Mouse (Mus musculus): ENCODE measurements around the gene Kalrn. TPM values are rescaled to one million over a fixed set of nuclear protein-coding genes. Genes with fewer than 3 reads are reported as not detected.

Gene Kalrn
- total RNA-seq, 2 experiments from 2014 or later = 233 to 236 TPM

- no peak for DNase-seq
- intact Hi-C loops (cut with DNase I) = no loop called here
Measured at GRCm38 (mm10) chr16:34560814-34561213, 12.5 kb downstream of the Kalrn start.

GRCm38 (mm10) chr16:34560411-34560810 is 12.9 kb downstream of the Kalrn start:
- DNase-seq = no peak
- intact Hi-C loops (cut with DNase I) = no loop called here

- no peak for DNase-seq
- intact Hi-C loops (cut with DNase I) = no loop called here
Measured at GRCm38 (mm10) chr16:34557891-34558290, 15.4 kb downstream of the Kalrn start.

GRCm38 (mm10) chr16:34552731-34553130 is 20.6 kb downstream of the Kalrn start:
- intact Hi-C loops (cut with DNase I) = no loop called here
- DNase-seq = no peak

- intact Hi-C loops (cut with DNase I) = no loop called here
- DNase-seq = no peak
Measured at GRCm38 (mm10) chr16:34549470-34549999, 23.8 kb downstream of the Kalrn start.

GRCm38 (mm10) chr16:34546805-34547509 is 26.4 kb downstream of the Kalrn start:
- DNase-seq = no peak
- intact Hi-C loops (cut with DNase I) = no loop called here

- intact Hi-C loops (cut with DNase I) = no loop called here
- no peak for DNase-seq
Measured at GRCm38 (mm10) chr16:34543754-34544153, 29.6 kb downstream of the Kalrn start.

- intact Hi-C loops (cut with DNase I) = no loop called here
- no peak for DNase-seq
Measured at GRCm38 (mm10) chr16:34542341-34542740, 31.0 kb downstream of the Kalrn start.

GRCm38 (mm10) chr16:34538679-34539185 is 34.6 kb downstream of the Kalrn start:
- intact Hi-C loops (cut with DNase I) = no loop called here
- DNase-seq = no peak

GRCm38 (mm10) chr16:34536300-34536699 is 37.0 kb downstream of the Kalrn start:
- intact Hi-C loops (cut with DNase I) = no loop called here
- peak; percentile 95 for DNase-seq

GRCm38 (mm10) chr16:34535135-34535534 is 38.2 kb downstream of the Kalrn start:
- intact Hi-C loops (cut with DNase I) = no loop called here
- DNase-seq = peak; percentile 70

GRCm38 (mm10) chr16:34531506-34531905 is 41.8 kb downstream of the Kalrn start:
- intact Hi-C loops (cut with DNase I) = loop anchor here (5.0 kb wide), 1 partner anchor 41 kb away; the partner anchor contains the start of gene Kalrn
- DNase-seq = peak; percentile 54

GRCm38 (mm10) chr16:34530029-34530428 is 43.3 kb downstream of the Kalrn start:
- intact Hi-C loops (cut with DNase I) = loop anchor here (5.0 kb wide), 1 partner anchor 42 kb away; the partner anchor contains the start of gene Kalrn
- DNase-seq = no peak

GRCm38 (mm10) chr16:34528234-34528983 is 44.9 kb downstream of the Kalrn start:
- no peak for DNase-seq
- intact Hi-C loops (cut with DNase I) = loop anchor here (10.0 kb wide), 1 partner anchor 184 kb away; no protein-coding TSS in a partner anchor

GRCm38 (mm10) chr16:34526378-34526777 is 47.0 kb downstream of the Kalrn start:
- DNase-seq = no peak
- intact Hi-C loops (cut with DNase I) = loop anchor here (2.0 to 10.0 kb wide), 2 partner anchors 60 to 182 kb away; no protein-coding TSS in a partner anchor

- intact Hi-C loops (cut with DNase I) = loop anchor here (2.0 to 10.0 kb wide), 2 partner anchors 59 to 181 kb away; no protein-coding TSS in a partner anchor
- no peak for DNase-seq
Measured at GRCm38 (mm10) chr16:34525866-34526265, 47.5 kb downstream of the Kalrn start.

- no peak for DNase-seq
- intact Hi-C loops (cut with DNase I) = loop anchor here (10.0 kb wide), 1 partner anchor 180 kb away; no protein-coding TSS in a partner anchor
Measured at GRCm38 (mm10) chr16:34525205-34525604, 48.1 kb downstream of the Kalrn start.

GRCm38 (mm10) chr16:34521061-34521460 is 52.3 kb downstream of the Kalrn start:
- intact Hi-C loops (cut with DNase I) = loop anchor here (10.0 kb wide), 1 partner anchor 176 kb away; no protein-coding TSS in a partner anchor
- DNase-seq = no peak

GRCm38 (mm10) chr16:34516891-34517398 is 56.4 kb downstream of the Kalrn start:
- intact Hi-C loops (cut with DNase I) = no loop called here
- DNase-seq = no peak

GRCm38 (mm10) chr16:34515485-34515884 is 57.8 kb downstream of the Kalrn start:
- DNase-seq = no peak
- intact Hi-C loops (cut with DNase I) = no loop called here

Data from left cerebral cortex, postnatal 4 days (tissue).